Mouse (Mus musculus) T-helper 17 cell (primary cell): ENCODE results near the gene Iqsec3.

Source experiments
- in situ Hi-C, 2 experiments: fragments of 300-600 bp; cut with MboI, MseI; formaldehyde crosslinking; loops; 1 replicate in 1 of 2; 2 replicates in 1 of 2; pipeline ENCODE4 v1.15.1; 2025; ENCODE audit warnings: high pct_unique_total_duplicates in 2 of 2

The Iqsec3 gene

GRCm38 (mm10) chr6:121325298-121325697, 148.2 kb downstream of the Iqsec3 start:
- in situ Hi-C loops, result no loop called here
